Mouse (Mus musculus) adrenal gland, postnatal 4 days (tissue): ENCODE results near the gene Eif1b. TPM values are rescaled to one million over a fixed set of nuclear protein-coding genes. Genes with fewer than 3 reads are reported as not detected.
"Not testable (repeated sequence)": the region's sequence is repeated elsewhere in the genome, so short reads cannot be mapped to it uniquely, and the experiment has no call there.

Source experiments
- DNase-seq, 2 experiments: peaks; one replicate each; pipeline ENCODE4 v3.0.0; 2021 to 2022; ENCODE audit warnings: low spot score in 2 of 2, mixed read lengths in 2 of 2
- total RNA-seq, 2 experiments: library from RNA; stranded (reverse); gene quantifications; 2 replicates each; pipeline ENCODE4 v1.2.3; 2021

Gene Eif1b
- total RNA-seq, 2 experiments from 2014 or later = 59.4 to 60.4 TPM

DNA sequence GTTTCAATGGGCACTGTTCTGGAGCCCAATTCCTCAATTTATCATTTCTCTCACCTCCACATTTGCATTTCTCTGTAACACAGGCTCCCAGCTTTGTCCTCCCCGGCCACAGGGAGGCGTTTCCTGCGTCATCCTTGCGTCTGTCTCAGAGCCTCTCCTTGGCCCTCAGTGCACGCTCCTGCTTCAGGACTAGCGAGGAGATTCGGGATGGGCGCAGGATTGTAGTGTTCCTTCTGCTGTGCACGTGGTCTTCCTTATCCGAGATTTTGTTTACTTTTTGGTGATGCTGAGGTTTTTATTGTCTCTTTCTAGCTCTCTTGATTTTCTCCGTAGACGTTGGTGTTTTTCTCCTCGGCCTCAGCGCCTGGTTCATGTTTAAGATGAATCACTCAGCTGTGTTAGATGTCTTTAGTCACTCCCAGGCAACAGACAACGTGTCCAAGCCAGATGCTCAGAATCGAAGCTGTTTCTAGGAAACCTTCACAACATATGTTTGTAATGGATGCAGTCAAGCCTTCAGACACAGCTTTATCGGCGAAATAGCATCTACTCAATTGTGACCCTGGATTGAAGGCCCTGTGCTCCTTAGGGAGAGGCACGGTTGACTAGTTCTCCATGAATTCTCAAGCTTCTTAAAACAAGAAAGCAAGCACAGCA, 27.6 kb downstream of the Eif1b start:
- no peak for DNase-seq

DNA sequence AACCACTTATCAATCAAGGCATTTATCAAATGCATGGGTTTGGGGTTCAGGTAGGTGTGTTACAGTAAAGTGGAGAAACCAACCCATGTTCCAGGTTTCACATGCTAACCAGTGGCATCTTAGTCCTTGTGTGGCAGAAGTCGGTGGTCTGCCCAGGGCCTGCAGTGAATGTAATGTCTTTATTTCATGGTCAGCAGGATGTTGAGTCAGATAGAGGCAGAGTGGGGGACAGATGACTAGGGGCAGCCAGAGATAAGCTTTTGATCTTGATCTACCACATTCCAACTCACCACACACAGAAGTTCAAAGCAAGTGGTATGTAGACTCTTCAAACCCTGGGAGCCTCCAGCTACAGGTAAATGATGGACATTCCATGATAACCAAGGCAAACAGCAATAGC, 29.1 kb downstream of the Eif1b start:
- no peak for DNase-seq

DNA sequence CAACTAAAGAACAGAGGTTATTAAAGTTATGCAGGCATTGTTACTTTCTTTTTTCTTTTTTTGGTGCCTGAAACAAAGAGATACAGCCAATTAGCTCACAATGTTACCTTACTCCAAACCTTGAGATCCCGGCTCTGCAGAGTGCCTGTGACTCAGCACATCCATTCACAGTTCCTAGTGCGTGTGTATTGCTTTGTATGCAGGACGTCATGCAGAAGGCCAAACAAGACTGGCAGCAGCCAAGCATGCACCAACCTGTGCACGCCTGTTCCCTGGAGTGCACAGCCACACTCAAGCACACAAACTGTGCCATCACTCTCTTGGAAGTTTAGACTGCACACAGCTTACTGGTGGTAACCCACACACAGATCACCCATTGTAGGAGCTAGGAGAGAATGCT, 35.2 kb downstream of the Eif1b start:
- no peak for DNase-seq

DNA sequence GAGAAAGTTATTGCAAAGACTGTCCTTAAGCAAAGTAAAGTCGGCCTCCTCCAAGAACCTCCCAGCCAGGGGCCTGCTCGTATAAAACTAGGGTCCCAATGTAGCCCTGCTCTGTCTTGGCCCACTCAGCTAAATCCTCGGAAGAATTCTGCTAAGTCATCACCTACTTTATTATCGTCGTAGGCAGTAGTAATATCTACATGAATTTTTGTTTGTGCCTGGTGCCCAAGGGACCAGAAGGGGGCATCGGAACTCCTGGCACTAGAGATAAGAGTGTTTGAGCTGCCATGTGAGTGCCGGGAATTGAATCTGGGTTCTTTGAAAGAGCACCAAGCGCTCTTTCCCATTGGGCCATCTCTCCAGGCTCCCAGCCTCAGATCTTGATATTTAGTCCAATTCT, 35.9 kb downstream of the Eif1b start:
- no peak for DNase-seq

DNA sequence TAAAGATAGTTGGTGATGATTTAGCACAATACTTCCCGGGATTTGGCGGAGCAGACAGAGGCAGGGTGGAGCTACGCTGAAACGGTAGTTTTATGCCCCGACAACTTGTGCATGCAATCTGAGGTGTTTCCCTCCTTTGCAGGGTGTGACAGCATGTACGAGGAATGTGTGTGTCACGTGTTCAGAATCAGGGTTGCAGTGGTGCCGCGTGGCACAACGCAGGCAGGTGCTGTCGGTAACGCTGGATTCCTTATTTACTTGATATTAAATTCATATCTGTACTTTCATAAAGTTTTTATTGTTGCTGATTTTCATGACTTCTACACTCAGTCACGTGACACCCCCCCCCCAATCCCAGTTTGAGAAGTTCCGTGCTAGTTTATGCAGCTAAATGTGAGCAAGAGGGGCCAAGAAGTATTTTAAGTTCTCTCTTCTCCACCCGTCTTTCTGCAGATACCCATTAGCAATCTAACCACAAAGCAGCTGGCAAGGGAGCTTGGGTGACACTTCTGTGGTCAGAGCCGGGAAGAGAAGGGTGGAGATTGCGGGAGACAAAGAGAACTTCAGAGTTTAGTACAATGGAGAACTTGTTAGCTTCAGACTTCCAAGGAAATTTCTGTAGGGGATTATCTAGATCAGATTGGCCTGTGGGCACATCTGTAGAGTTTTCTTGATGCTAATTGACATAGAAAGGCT, 36.9 kb downstream of the Eif1b start:
- no peak for DNase-seq

DNA sequence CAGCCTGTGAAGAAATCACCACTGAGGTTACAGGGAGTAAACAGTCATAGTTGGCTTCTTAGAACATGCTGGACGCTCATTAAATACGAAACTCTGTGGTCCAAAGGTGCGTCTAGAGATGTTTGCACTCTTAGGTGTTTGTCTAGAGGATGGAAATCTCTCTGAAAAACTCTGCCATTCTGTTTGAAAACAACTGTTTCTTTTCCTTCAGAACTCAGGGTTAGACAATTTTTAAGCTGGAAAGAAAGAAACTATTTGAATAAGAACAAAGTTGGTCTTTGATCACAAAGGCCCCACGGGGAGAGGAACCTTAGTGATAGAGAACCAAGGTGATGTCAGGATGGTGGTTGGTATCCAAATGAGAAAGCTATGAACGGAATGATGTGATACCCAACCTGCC, 38.4 kb downstream of the Eif1b start:
- DNase-seq = no peak

DNA sequence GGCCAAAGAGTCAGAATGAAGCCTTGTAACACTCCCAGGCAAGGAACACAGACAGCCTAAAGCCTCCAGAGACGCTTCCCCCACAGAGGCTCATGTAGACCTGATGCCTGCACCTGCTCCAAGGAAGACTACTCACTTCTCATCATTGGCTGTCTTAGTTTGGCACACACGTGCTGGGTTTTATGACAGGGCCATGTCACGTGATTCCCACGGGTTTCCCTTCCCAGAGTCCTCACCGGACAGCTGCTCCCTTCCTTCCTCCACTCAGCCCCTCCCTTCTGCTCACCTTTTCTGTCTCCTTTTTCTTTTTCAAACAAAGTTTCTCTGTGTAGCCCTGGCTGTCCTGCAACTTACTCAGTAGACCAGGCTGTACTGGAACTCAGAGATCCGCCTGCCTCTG, 40.0 kb downstream of the Eif1b start:
- DNase-seq = no peak

DNA sequence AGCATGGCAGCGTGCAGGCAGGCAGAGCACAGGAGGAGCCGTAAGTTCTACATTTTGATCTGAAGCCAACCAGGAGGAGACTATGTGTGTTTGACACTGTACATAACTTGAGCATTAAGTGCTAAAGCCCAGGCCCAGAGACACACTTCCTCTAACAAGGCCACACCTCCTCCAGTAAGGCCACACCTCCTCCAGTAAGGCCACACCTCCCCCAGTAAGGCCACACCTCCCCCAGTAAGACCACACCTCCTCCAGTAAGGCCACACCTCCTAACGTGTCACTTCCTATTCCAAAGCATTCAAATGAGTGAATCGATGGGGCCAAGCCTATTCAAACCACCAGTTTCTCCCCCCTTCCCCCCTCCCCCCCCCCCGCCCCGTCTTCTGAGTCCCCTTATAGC, 40.7 kb downstream of the Eif1b start:
- no peak for DNase-seq

DNA sequence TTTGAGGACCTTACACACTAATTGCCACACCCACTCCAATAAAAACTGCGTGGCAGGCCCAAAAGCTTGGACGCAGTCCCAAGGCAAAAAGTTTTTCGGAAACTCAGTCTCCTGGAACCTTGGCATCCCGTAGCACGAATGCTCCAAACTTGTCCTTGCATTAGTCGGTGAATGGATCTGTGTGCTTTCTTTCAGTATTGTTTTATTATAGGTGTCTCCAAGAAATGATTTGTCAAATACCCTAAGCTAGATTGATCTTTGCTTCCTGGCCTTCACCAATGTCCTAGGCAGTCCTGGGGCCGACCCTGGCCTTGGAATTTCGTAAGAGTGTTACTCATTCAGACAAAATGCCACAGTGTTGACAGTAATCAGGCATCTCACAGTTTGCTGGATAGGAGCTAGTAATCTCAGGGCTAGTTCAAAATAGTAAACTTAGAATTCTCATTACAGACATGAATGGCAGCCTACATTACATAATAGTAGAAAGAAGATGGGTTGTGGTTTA, 41.5 kb downstream of the Eif1b start:
- not testable (repeated sequence) for DNase-seq

DNA sequence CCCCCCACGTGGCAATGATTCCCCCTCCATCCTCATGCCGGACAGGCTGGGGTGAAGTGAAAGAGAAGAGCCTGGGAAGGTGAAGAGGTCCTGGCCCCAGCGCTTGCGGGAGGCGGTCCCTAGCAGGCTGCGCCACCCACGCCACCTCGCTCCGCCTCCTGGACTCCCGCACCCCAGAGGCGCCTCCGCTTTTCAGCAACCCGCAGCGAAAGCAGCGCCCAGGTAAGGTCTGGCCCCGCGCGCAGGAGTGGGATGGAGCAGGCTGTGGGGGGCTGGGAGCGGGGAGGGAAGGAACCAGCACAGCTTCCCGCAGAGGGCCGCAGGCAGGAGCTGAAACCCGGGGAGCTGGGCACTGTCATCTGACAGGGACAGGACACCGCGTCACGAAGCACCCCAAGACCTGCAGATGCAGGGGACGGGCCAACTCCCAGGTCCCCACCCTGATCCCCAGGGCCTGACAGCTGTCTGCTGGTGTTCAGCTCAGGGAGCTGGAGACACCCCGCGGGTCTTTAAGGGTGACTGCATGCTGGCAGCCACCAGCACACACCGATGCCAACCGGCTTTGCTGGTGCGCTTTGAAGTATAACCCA, 47.7 kb downstream of the Eif1b start, which contains the start of gene Entpd3:
Gene Entpd3 (plus strand): TSS at position 157 of the 590 bp plus-strand sequence.
- no peak for DNase-seq

DNA sequence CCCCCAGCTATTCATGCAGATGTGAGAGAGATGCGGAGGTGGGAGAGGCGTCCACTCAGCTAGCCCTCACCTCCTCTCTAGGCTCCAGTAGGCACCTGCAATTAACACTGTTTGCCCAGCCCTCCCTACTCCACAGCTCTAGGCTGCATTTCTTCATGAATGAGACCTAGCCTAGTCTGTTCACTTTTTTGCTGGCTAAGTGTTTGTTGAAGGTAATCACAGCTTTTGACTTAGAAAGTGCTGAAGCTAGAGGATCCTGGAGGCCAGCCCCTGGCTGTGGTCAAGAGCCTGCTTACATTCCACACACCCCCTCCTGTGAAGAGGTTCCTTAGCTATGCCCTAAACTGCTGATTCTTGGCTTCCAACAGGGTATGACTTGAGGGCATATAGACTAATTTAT, 49.4 kb downstream of the Eif1b start:
- no peak for DNase-seq

DNA sequence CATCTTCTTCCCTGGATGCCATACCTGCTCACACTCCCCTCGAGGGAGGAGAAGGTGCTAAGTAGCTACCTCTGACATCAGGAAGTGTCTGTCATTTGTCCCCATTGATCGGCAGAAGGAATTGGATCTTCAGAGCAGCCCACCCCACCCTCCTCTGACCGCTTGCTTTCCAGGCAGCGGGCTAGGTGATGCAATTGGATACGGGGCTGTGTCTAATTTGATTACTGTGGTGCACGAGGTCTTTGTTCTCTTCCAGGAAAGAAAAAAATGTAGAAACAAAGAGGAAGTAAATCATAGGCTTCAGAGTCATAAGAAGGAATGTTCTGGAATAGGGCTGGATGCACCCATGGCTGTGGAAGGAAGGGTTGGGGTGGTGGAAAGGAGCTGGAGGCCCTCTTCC, 50.2 kb downstream of the Eif1b start:
- DNase-seq = no peak

Other genes with a start within 250 kb of the Eif1b start
- gene Myrip, start 190.7 kb upstream of the Eif1b start, total RNA-seq = 10 to 100 TPM; 16.8 to 17.3 TPM
- 1 to 10 TPM in 1 of 2 experiments, under 1 TPM in 1; 0.68 to 2.2 TPM for gene Entpd3, start 47.6 kb downstream of the Eif1b start, total RNA-seq
- gene Rpl14, start 79.2 kb downstream of the Eif1b start, total RNA-seq = 100 to 1,000 TPM; 667 to 692 TPM